ENCODE assay signal across 10 mouse cellular contexts in genomic region chr11:6562359-6562758, GRCm38 (mm10). TPM values are rescaled to one million over a fixed set of nuclear protein-coding genes. Genes with fewer than 3 reads are reported as not detected.
DNase-seq lines count a peak whose midpoint lies in the region; ATAC-seq and TF ChIP-seq lines count a peak whose summit lies in the region.
"Had no signal": no experiment of that assay in that cellular context is flagged by ENCODE, and none has a peak within 500 bp of the region (broad histone marks: within the 10 kb centered on the region; RNA-seq: fewer than 3 reads in every experiment).

No protein-coding gene starts in this region.

- H3K4me3 ChIP-seq in liver, embryonic 11.5 days (ENCODE audit: low read depth, low read length) = no peak overlapping the region
- H3K4me3 ChIP-seq in brown adipose tissue, adult 24 weeks (ENCODE audit: insufficient read depth, low read depth, low read length) = peak overlapping the region; percentile 29; the same call in 1 of the 2 replicates
- H3K4me3 ChIP-seq in liver, embryonic 15.5 days (replicated peaks) = peak overlapping the region; percentile 30
- H3K4me3 ChIP-seq in thymus, adult 2 months (ENCODE audit: control insufficient read depth, insufficient read depth, low read length) = peak overlapping the region; percentile 89
- H3K4me3 ChIP-seq: forebrain, embryonic 13.5 days had no signal

- TF ChIP-seq POLR2A in thymus, adult 2 months (IDR thresholded peaks at IDR 0.05; ENCODE audit: control insufficient read depth, extremely low read depth, insufficient read depth, low read length, poor library complexity) = no peak

- no peak for DNase-seq in liver, embryonic 11.5 days (ENCODE audit: low spot score)
- DNase-seq in liver = no peak
- peak; percentile 55 for DNase-seq in thymus, adult 2 months
- no peak for DNase-seq in frontal cortex, postnatal 14 days (ENCODE audit: low spot score in 2 of 2)
- DNase-seq in urinary bladder, postnatal 25 days (ENCODE audit: low spot score) = no peak
- DNase-seq: cerebellum, adult 11 months; right cerebral cortex, adult 18-20 months had no signal

- whole genome bisulfite sequencing in liver, embryonic 11.5 days = 62% methylated on average over 6 of the region's 6 CpGs
- 42% methylated on average over 6 of the region's 6 CpGs for WGBS in liver, embryonic 15.5 days (ENCODE audit: insufficient replicate concordance)
- WGBS in thymus, adult 2 months = 4% methylated on average over 6 of the region's 6 CpGs

- H3K27me3 ChIP-seq in liver, embryonic 11.5 days (replicated peaks; ENCODE audit: control insufficient read depth, insufficient read depth, low read length) = no peaks in the 10 kb centered on the region
- H3K27me3 ChIP-seq in liver, embryonic 15.5 days = no peaks in the 10 kb centered on the region
- H3K27me3 ChIP-seq in thymus, adult 2 months (ENCODE audit: control insufficient read depth, insufficient read depth, low read length) = no peaks in the 10 kb centered on the region
- H3K27me3 ChIP-seq: forebrain, embryonic 13.5 days had no signal

- no peak for ATAC-seq in liver, embryonic 11.5 days (replicated peaks; ENCODE audit: low FRiP score)
- ATAC-seq in liver, embryonic 15.5 days (ENCODE audit: insufficient read depth) = no peak; the same call in 1 of the 2 replicates
- ATAC-seq: forebrain, embryonic 13.5 days had no signal

- H3K9ac ChIP-seq in liver, embryonic 11.5 days (ENCODE audit: low read depth, low read length) = no peak overlapping the region
- H3K9ac ChIP-seq in liver, embryonic 15.5 days = no peak overlapping the region
- H3K9ac ChIP-seq: forebrain, embryonic 13.5 days had no signal

- no peak overlapping the region for H3K27ac ChIP-seq in liver, embryonic 11.5 days (ENCODE audit: low read depth, low read length)
- no peak overlapping the region for H3K27ac ChIP-seq in brown adipose tissue, adult 24 weeks (replicated peaks; ENCODE audit: low read depth, low read length)
- no peak overlapping the region for H3K27ac ChIP-seq in liver, embryonic 15.5 days (replicated peaks)
- peak overlapping the region; percentile 99 for H3K27ac ChIP-seq in thymus, adult 2 months (ENCODE audit: control insufficient read depth, insufficient read depth, low read length)
- H3K27ac ChIP-seq: forebrain, embryonic 13.5 days had no signal

- peaks cover 6% of the 10 kb centered on the region; the same call in 1 of the 2 replicates for H3K36me3 ChIP-seq in liver, embryonic 11.5 days (ENCODE audit: control insufficient read depth, insufficient read depth, low read length)
- peaks cover 22% of the 10 kb centered on the region for H3K36me3 ChIP-seq in liver, embryonic 15.5 days (replicated peaks)
- H3K36me3 ChIP-seq in thymus, adult 2 months (ENCODE audit: control insufficient read depth, insufficient read depth, low read length) = peaks cover 20% of the 10 kb centered on the region

- H3K9me3 ChIP-seq in liver, embryonic 11.5 days (ENCODE audit: control insufficient read depth, low read length) = no peaks in the 10 kb centered on the region
- no peaks in the 10 kb centered on the region for H3K9me3 ChIP-seq in liver, embryonic 15.5 days (replicated peaks)
- H3K9me3 ChIP-seq: forebrain, embryonic 13.5 days had no signal

- H3K4me1 ChIP-seq in liver, embryonic 11.5 days (replicated peaks; ENCODE audit: control insufficient read depth, insufficient read depth, low read length) = peaks cover 14% of the 10 kb centered on the region
- peaks cover 28% of the 10 kb centered on the region for H3K4me1 ChIP-seq in brown adipose tissue, adult 24 weeks (ENCODE audit: control insufficient read depth, insufficient read depth, insufficient read length, low read length)
- peaks cover 61% of the 10 kb centered on the region for H3K4me1 ChIP-seq in liver, embryonic 15.5 days (replicated peaks)
- H3K4me1 ChIP-seq in thymus, adult 2 months (replicated peaks; ENCODE audit: control insufficient read depth, insufficient read depth, low read length) = peaks cover 43% of the 10 kb centered on the region
- H3K4me1 ChIP-seq: forebrain, embryonic 13.5 days had no signal

- no peak for TF ChIP-seq CTCF in thymus, adult 2 months (IDR thresholded peaks at IDR 0.05; ENCODE audit: borderline replicate concordance, control insufficient read depth, extremely low read depth, insufficient read depth, low read length, poor library complexity)

- H3K4me2 ChIP-seq in liver, embryonic 11.5 days = peak overlapping the region; percentile 30
- H3K4me2 ChIP-seq in liver, embryonic 15.5 days = peak overlapping the region; percentile 25
- H3K4me2 ChIP-seq: forebrain, embryonic 13.5 days had no signal

RNA-seq across cellular contexts. Expression of gene Ccm2, which starts 15.7 kb away (rescaled TPM):
- polyA plus RNA-seq in liver, embryonic 11.5 days (2014; fragmentation: Nextera tagmentation; extraction: Ambion mirVana) = 74.5 and 82.1 TPM in 2 replicates
- polyA plus RNA-seq in brown adipose tissue, adult 24 weeks (2012; ENCODE audit: insufficient read depth, insufficient read length, missing spikeins) = 26.2 and 29.6 TPM in 2 replicates
- polyA plus RNA-seq in liver, embryonic 15.5 days (2015; fragmentation: Nextera tagmentation; extraction: Ambion mirVana) = 40.1 and 43.9 TPM in 2 replicates
- 450 and 470 TPM in 2 replicates for polyA plus RNA-seq in thymus, adult 2 months (2012; rRNA removed)

RNA-seq across cellular contexts. Expression of gene Myo1g, which starts 41.6 kb away (rescaled TPM):
- 5.6 and 6.0 TPM in 2 replicates for polyA plus RNA-seq in liver, embryonic 11.5 days (2014; fragmentation: Nextera tagmentation; extraction: Ambion mirVana)
- polyA plus RNA-seq in brown adipose tissue, adult 24 weeks (2012; ENCODE audit: insufficient read depth, insufficient read length, missing spikeins) = 0.71 and 2.9 TPM in 2 replicates
- polyA plus RNA-seq in liver, embryonic 15.5 days (2015; fragmentation: Nextera tagmentation; extraction: Ambion mirVana) = 9.4 and 9.6 TPM in 2 replicates
- polyA plus RNA-seq in thymus, adult 2 months (2012; rRNA removed) = 202 and 216 TPM in 2 replicates

RNA-seq across cellular contexts. Expression of gene Nacad, which starts 43.5 kb away (rescaled TPM):
- 2.9 and 3.6 TPM in 2 replicates for polyA plus RNA-seq in liver, embryonic 11.5 days (2014; fragmentation: Nextera tagmentation; extraction: Ambion mirVana)
- not detected in 2 replicates for polyA plus RNA-seq in brown adipose tissue, adult 24 weeks (2012; ENCODE audit: insufficient read depth, insufficient read length, missing spikeins)
- polyA plus RNA-seq in liver, embryonic 15.5 days (2015; fragmentation: Nextera tagmentation; extraction: Ambion mirVana) = 5.2 and 5.3 TPM in 2 replicates
- 0.33 and 0.36 TPM in 2 replicates for polyA plus RNA-seq in thymus, adult 2 months (2012; rRNA removed)

Comparison
In these comparisons a context has a peak if more than half of its experiments do, and no peak if none do; other contexts are left out.
1. RNA of gene Myo1g, which starts 41.6 kb away (polyA plus RNA-seq): 202 to 216 TPM in thymus, adult 2 months; 9.4 to 9.6 TPM in liver, embryonic 15.5 days, 5.6 to 6.0 TPM in liver, embryonic 11.5 days and 0.71 to 2.9 TPM in brown adipose tissue, adult 24 weeks; every median in the first group is over 10 times any median in the second.